Mouse (Mus musculus): ENCODE measurements around the gene Ano8.

Gene Ano8

DNA sequence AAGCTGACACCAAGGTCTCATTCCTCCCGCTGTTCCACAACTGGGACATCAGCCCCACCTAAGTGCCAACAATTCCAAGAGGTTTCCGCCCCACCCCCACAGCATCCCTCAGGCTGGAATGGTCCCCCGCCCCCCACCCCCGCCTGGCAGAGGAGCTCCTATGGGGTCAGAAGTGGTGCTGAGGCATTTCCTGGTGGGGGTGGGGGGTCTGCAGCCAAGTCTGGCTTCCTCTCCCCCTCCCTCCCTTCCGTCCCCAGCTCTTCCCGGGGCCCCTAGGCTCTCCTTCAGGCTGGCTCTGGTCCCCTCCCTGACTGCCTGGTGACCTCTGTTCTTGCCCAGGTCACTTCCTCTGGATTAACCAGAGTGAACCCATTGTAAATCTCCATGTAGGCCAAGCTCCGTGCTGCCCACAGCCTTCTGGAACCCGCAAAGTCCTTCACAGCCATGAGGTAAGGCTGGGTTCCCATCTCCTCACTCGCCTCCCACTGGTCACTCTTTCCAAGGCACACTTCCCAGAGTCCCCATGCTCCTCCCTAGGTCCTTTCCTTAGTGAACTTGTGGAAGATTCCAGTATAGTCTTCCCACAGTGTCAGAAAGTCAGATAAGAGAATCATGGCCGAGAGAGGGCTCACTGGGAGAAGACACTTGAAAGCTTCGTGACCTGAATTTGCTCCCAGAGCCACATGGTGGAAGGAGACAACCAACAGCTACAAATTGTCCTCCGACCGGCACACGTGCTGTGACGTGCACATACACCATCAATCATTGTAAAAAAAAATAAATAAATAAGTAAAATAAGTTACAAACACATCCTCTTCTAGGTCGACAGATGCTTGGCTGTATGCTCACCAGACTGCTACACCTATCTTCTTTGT lies 13.3 kb upstream of the Ano8 start:
- no peak for DNase-seq (ENCODE audit: low spot score in 2 of 2)

DNA sequence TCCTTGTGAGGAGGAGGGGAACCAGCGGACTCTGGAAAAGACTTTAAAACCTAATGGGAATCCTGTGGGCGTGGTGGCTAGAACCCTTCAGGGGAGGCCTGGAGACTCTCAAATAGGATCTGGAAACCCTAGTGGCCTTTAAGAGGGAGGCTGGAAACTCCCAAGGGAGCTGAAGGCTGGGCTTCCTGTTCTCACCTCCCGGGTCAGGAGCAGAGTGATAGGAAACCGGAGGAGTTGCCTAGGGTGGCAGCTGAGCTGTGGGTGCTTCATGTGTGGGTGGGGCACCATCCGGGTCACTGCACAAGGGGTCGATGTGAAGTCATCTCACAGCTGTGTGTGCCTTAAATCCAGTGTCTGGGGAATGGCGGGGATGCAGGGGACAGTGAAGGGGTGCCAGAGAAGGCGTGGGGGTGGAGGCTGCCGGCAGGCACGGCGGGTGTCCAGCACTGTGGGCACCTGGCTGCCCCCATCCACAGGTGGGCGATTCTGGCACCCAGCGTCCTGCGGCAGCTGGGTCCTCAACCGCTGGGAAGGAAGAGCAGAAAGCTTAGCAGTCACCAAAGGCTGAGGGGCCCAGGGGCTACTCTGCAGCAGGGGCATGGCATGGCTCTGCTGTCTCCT lies 12.2 kb upstream of the Ano8 start:
- no peak for DNase-seq (ENCODE audit: low spot score in 2 of 2)

DNA sequence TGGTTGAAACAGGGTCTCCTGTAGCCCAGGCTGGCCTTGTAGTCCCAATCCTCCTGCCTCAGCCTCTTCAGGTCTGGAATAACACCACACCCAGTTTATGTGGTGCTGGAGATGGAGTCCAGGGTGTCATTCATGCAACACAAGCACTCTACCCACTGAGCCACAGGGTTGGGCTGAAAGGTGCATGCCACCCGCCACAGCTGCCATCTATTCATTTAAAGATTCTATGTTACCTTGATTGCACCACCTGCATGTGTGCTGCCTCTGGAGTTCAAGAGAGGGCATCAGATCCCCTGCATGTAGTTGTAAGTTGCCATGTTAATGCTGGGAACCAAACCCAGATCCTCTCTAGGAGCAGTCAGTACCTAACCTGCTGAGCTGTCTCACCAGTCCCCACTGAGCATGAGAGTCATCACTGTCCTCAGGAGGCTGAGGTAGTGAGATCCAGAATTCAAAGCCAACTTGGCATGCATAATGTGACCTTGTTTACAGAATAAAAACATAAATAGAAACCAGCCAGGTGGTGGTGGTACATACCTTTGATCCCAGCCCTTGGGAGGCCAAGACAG lies 11.4 kb upstream of the Ano8 start:
- DNase-seq (ENCODE audit: low spot score in 2 of 2) = no peak

DNA sequence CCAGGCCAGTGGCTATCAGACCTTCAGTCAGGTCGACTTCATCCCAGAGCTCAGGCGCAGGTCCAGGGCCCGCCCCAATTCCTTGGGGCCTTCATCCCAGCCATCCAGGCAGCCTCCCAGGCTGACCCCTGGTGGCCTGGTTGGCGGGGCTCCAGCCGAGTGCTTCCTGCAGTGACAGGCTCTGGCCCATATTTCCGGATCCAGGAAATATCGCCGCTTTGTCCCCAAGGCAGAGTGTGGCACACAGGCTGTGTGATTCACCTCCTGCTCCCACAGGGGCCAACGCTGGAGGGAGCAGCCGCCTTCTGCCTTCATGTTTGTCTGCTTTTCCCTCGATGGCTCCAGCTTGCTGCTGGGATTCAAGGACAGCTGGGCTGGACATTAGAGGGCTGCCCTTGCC lies 10.7 kb upstream of the Ano8 start:
- no peak for DNase-seq (ENCODE audit: low spot score in 2 of 2)

DNA sequence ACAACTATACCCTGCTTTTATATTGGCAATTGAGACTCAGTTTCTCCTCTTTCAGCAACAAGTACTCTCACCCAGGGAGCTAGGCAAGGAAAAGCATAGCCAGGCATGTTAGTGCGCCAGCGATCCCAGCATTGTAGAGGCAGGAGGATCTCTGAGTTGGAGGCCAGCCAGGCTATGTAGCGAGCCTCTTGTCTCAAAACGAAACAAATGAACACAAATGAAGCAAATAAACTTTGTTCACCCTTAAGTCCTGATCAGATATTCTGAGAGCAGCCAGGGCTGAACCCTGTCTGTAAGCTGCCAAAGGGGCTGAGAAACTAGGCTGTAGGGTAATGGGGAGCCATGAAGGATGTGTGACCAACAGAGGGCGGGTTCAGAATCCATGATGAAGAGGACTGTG lies 10.0 kb upstream of the Ano8 start:
- DNase-seq (ENCODE audit: low spot score in 2 of 2) = no peak

DNA sequence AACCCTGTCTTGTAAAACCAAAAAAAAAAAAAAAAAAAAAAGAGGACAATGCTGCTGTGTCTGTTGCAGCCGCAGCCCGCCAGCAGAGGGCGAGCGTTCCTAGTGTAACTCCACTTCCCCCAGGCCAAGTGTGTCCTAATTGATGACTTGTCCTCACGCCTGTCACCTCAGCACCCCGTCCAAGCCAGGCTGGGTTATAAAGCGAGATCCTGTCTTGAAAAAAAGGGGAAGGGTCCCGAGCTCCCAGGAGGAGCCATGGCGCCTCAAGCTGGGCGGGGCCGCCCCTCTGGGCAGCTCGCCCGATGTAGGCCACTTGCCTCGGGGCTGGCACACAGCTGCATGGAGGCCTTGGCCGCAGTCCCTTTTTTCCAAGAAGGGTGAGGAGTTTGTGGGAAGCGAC lies 9.3 kb upstream of the Ano8 start:
- peak in 1 of 2 experiments; percentile 59 for DNase-seq (ENCODE audit: low spot score in 2 of 2)

GRCm38 (mm10) chr8:71488454-71488853 lies 2.7 kb upstream of the Ano8 start:
- DNase-seq (ENCODE audit: low spot score in 2 of 2) = peak; percentile 70 to 80

DNA sequence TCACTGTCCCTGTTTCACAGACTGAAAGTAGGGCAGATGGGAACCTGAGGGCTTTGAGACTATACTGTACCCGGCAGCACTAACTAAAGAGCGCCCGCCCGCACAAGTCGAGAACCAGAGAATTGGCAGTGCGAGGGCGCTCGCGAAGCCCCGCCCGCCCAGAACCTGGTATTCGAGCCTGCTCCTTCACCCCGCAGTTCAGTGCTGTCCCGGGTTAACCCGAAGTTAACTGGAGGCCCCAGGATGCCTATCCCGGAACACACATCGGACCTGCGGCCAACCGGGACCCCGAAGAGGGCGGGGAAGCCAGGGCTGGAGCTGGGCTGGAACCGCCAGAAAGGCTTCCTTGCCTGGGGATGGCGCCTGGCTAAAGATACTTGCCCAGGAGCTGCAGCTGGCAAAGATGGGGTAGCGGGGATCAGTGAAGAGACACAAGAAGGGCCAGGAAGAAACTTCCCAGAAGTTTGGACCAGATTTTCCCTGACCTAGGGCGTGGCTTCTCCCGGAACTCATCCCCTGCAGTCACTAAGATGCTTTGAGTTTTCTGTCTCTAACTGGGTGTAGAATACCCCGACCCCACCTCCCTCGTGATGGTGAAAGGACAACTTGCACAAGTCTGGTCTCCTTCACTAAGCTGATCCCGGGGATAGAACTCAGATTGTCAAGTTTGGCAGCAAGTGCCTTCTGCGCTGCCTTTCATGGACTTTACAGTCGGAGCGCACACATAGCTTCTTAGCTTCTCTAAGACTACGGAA lies 2.1 kb upstream of the Ano8 start, which contains the start of gene Gtpbp3:
TSS of gene Gtpbp3 (plus strand) at position 413 of the 755 bp plus-strand sequence.
- DNase-seq (ENCODE audit: low spot score in 2 of 2) = peak; percentile 73

- no peak for DNase-seq (ENCODE audit: low spot score in 2 of 2)
These were observed 370 bp upstream of the Ano8 start for GRCm38 (mm10) chr8:71486136-71486529.

DNA sequence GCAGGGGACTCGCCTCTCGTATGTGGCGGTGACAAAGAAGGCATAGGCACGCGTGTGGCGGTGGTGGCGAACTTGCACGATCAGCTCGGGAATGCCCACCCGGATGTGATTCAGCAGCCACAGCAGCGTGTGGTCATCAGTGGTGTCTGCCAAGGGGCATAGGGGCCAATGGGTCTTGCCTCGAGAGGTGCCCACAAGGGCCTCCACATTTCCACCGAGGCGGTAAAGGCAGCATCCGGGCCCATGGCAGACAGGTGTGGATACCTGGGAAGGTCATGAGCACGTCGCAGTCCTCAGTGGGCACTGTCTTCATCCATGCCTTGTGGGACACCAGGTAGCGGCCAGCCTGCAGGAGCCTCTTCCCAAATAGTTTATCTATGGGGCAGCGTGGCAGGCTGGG lies 1.0 kb downstream of the Ano8 start:
- DNase-seq (ENCODE audit: low spot score in 2 of 2) = no peak

GRCm38 (mm10) chr8:71483932-71484331 lies 1.8 kb downstream of the Ano8 start:
- no peak for DNase-seq (ENCODE audit: low spot score in 2 of 2)

GRCm38 (mm10) chr8:71478943-71479342 lies 6.8 kb downstream of the Ano8 start:
- no peak for DNase-seq (ENCODE audit: low spot score in 2 of 2)

GRCm38 (mm10) chr8:71477196-71477845 lies 8.4 kb downstream of the Ano8 start:
- no peak for DNase-seq (ENCODE audit: low spot score in 2 of 2)

DNA sequence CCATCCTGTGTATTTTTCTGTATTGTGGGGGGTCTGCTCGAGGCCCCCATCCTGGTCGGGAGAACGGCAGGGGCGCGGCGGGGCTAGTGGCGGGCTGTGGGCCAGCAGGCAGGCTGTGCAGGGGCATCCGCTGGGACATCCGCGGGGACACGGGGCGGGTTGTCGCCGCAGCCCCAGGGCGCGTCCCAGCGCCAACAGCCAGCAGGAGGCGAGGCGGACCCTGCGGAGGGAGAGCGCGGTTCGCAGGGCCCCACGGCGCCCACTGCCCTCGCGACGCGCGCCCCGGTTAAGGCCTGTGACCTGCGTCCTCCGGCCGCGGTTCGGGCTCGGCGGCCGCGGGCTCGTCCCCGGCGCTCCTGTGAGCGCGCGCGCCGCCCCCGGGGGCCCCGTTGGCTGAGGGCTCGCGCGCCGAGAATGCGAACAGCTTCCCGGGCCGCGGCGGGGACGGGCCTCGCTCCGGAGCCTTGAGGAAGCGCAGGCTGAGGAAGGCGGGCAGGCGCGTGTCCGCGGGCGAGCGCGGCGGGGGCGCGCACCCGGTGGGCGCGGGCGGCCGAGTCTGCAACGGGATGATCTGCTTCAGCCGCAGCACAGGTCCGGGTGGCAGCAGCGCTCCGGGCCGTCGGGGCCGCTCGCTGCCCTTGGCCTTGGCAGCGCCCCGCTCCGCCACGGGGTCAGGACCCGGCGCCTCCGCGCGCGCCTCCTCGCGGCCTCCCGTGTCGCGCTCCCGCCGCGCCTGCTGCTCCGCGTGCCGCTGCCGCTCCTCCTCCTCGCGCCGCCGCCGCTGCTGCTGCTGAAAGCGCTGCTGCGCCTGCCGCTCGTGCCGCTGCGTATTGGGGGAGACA lies 9.4 kb downstream of the Ano8 start:
- DNase-seq (ENCODE audit: low spot score in 2 of 2) = peak; percentile 68 to 75

- DNase-seq (ENCODE audit: low spot score in 2 of 2) = no peak
These were observed 10.1 kb downstream of the Ano8 start for GRCm38 (mm10) chr8:71475702-71476075.

- no peak for DNase-seq (ENCODE audit: low spot score in 2 of 2)
These were observed 10.7 kb downstream of the Ano8 start for GRCm38 (mm10) chr8:71474785-71475701.

DNA sequence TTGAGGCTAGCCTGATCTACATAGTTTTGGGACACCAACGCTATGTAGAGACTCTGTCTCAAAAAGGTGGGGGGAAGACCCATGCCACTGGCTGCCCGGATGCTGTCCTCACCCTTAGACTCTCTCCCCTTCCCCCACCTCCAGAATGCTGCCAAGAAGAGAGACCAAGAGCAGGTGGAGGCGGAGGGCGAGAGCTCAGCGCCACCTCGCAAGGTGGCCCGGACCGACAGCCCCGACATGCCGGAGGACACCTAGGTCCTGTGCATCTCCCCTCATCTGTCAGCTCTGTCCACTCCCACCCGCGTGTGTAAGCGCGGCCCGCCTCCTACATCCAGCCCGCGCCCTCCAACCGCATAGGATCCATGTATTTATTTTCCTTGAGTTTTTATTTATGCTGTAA lies 11.4 kb downstream of the Ano8 start:
- no peak for DNase-seq (ENCODE audit: low spot score in 2 of 2)

- DNase-seq (ENCODE audit: low spot score in 2 of 2) = no peak
These were observed 13.0 kb downstream of the Ano8 start for GRCm38 (mm10) chr8:71472601-71473386.

DNA sequence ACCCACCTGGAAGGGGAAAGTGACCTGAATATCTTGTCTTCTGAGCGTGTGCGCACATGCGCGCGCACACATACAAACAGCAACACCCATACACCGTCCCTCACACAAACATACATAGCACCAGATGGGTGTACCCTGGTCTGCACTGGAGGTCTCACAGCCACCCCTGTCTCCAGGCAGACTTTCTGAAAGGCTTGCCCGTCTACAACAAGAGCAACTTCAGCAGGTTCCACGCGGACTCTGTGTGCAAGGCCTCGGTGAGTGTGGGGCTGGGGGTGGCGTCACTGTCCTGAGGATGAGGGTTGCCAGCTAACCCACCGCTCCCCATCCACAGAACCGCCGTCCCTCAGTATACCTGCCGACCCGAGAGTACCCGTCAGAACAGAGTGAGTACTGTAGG lies 13.9 kb downstream of the Ano8 start:
- DNase-seq (ENCODE audit: low spot score in 2 of 2) = no peak

All from right cerebral cortex, postnatal 36 days (tissue).